Mouse (Mus musculus): Measurements from ENCODE around the gene Cadps2. TPM values are rescaled to one million over a fixed set of nuclear protein-coding genes. Genes with fewer than 3 reads are reported as not detected.

Gene Cadps2
- polyA plus RNA-seq, 1 experiment = not detected

- WGBS = 9% methylated on average over 17 of the region's 17 CpGs
- H3K4me1 ChIP-seq (ENCODE audit: control insufficient read depth, insufficient read depth, low read length) = 0 out of 2 replicates have a peak, but pooled peaks cover 3% of the 10 kb centered on the region
- H3K27ac ChIP-seq (ENCODE audit: insufficient read depth, low read depth, low read length) = no peak overlapping the region
- H3K4me3 ChIP-seq (ENCODE audit: insufficient read depth, low read depth, low read length) = no peak overlapping the region
- TF ChIP-seq POLR2A (IDR thresholded peaks at IDR 0.05; ENCODE audit: insufficient read depth, low read depth, low read length) (no peak), CTCF (IDR thresholded peaks at IDR 0.05; ENCODE audit: insufficient read depth, low read depth, low read length) (no peak)
Observed at GRCm38 (mm10) chr6:23246061-23246789, 593.0 kb downstream of the Cadps2 start.

GRCm38 (mm10) chr6:23245545-23246011 lies 593.6 kb downstream of the Cadps2 start:
- TF ChIP-seq POLR2A (IDR thresholded peaks at IDR 0.05; ENCODE audit: insufficient read depth, low read depth, low read length) = no peak
- TF ChIP-seq CTCF (IDR thresholded peaks at IDR 0.05; ENCODE audit: insufficient read depth, low read depth, low read length) = no peak
- 7% methylated on average over 23 of the region's 23 CpGs for WGBS
- no peak overlapping the region for H3K4me3 ChIP-seq (ENCODE audit: insufficient read depth, low read depth, low read length)
- H3K27ac ChIP-seq (ENCODE audit: insufficient read depth, low read depth, low read length) = no peak overlapping the region
- 0 out of 2 replicates have a peak, but pooled peaks cover 3% of the 10 kb centered on the region for H3K4me1 ChIP-seq (ENCODE audit: control insufficient read depth, insufficient read depth, low read length)

GRCm38 (mm10) chr6:23245121-23245520 lies 594.1 kb downstream of the Cadps2 start:
- TF ChIP-seq CTCF (IDR thresholded peaks at IDR 0.05; ENCODE audit: insufficient read depth, low read depth, low read length) = no peak
- TF ChIP-seq POLR2A (IDR thresholded peaks at IDR 0.05; ENCODE audit: insufficient read depth, low read depth, low read length) = no peak
- 26% methylated on average over 9 of the region's 9 CpGs for WGBS
- H3K4me3 ChIP-seq (ENCODE audit: insufficient read depth, low read depth, low read length) = no peak overlapping the region
- H3K4me1 ChIP-seq (ENCODE audit: control insufficient read depth, insufficient read depth, low read length) = 0 out of 2 replicates have a peak, but pooled peaks cover 3% of the 10 kb centered on the region
- no peak overlapping the region for H3K27ac ChIP-seq (ENCODE audit: insufficient read depth, low read depth, low read length)

GRCm38 (mm10) chr6:23243821-23244760 lies 595.1 kb downstream of the Cadps2 start:
- 4% methylated on average over 15 of the region's 15 CpGs for WGBS
- Histone ChIP-seq H3K27ac (ENCODE audit: insufficient read depth, low read depth, low read length) (no peak overlapping the region), H3K4me1 (ENCODE audit: control insufficient read depth, insufficient read depth, low read length) (no peaks in the 10 kb centered on the region), H3K4me3 (ENCODE audit: insufficient read depth, low read depth, low read length) (no peak overlapping the region)
- no peak for TF ChIP-seq POLR2A (IDR thresholded peaks at IDR 0.05; ENCODE audit: insufficient read depth, low read depth, low read length)
- TF ChIP-seq CTCF (IDR thresholded peaks at IDR 0.05; ENCODE audit: insufficient read depth, low read depth, low read length) = no peak

Other genes with a start within 250 kb of the Cadps2 start
- not detected in 2 replicates for gene Rnf133, start 189.1 kb downstream of the Cadps2 start, polyA plus RNA-seq (2012; ENCODE audit: insufficient read depth, insufficient read length, low replicate concordance, missing spikeins)
- gene Rnf148, start 184.3 kb downstream of the Cadps2 start, polyA plus RNA-seq (2012; ENCODE audit: insufficient read depth, insufficient read length, low replicate concordance, missing spikeins) = not detected in 2 replicates
- gene Tas2r118, start 130.6 kb upstream of the Cadps2 start, polyA plus RNA-seq (2012; ENCODE audit: insufficient read depth, insufficient read length, low replicate concordance, missing spikeins) = not detected in 2 replicates

All from olfactory bulb, adult 2 months (tissue).